Mouse (Mus musculus): ENCODE measurements at regions not wholly inside any gene's neighbourhood (a gene's known extent, or its start where the extent isn't known, plus 50 kb on each side); places are given as distances from the start of the nearest gene placed in this dataset.

DNA sequence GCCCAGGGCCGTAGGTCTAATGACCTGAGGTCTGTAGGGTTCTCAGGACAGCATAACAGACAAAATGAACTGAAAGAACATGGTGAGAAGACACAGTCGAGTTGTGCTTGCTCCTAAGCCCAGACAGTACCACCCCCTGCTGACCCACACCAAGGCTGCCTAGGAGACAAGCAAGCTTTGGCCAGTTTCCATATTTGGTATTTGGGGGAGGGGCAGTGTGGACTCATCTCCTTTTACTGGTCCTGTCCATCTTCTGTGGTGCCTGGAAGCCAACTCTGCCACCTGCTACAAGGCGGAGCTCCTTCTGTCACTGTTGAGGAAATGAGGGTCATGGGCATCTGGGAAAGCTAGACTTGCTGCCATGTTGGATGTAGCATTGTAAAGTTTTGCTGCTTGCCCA, 68.9 kb downstream of the Tex29 start:
- no peak for DNase-seq (ENCODE audit: low spot score)
- WGBS = 63% methylated on average over 3 of the region's 3 CpGs
- peaks cover 39% of the 10 kb centered on the region for H3K4me1 ChIP-seq (replicated peaks)
- no peaks in the 10 kb centered on the region for H3K9me3 ChIP-seq
- H3K27ac ChIP-seq = no peak overlapping the region
- no peaks in the 10 kb centered on the region for H3K36me3 ChIP-seq
- no peak overlapping the region for H3K4me3 ChIP-seq
- H3K27me3 ChIP-seq (ENCODE audit: insufficient read depth, poor library complexity, severe bottlenecking) = peaks cover 31% of the 10 kb centered on the region

DNA sequence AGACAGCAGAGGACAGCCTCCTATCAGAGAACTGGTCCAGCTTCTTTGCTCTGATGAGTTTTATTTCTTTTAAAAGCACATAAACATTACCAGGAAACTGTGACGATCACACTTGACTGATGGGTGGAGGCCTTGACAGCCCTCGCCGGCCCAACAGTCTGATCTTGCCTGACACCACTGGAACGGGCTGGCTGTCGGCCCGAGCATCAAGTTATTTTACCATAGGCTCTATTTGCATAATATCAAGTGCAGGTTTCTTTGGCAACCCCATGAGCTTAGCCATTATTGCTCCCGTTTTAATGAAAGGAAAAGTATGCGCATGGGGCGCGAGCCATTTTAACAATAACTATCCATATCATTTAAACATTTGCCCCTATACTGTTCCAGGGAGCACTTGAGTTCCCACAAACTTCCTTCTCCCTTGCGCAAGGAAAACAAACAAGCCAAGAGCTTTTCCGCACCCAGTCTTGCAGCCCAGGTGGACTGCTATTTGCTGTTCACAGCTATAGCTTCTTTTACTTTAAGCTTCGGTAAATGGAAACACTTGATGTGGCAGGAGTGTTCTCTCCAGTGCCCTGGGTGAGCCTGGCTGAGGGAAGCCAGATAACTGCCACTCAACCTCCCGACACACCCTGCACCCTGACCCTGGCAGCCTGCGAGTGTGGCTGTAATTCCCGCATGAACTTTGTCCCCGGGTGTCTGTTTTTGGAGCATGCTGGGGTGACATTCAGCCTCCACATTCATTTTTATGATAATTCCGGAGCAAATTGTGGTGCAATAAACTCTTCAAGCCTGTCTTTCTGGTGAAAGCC, 71.6 kb downstream of the Tex29 start:
- peaks cover 31% of the 10 kb centered on the region for H3K27me3 ChIP-seq (ENCODE audit: insufficient read depth, poor library complexity, severe bottlenecking)
- H3K27ac ChIP-seq = 0 out of 2 replicates have a peak overlapping the region, but pooled peaks have one; percentile 35
- no peak for DNase-seq (ENCODE audit: low spot score)
- no peaks in the 10 kb centered on the region for H3K36me3 ChIP-seq
- no peak overlapping the region for H3K4me3 ChIP-seq
- 67% methylated on average over 18 of the region's 18 CpGs for WGBS
- peaks cover 54% of the 10 kb centered on the region for H3K4me1 ChIP-seq (replicated peaks)
- H3K9me3 ChIP-seq = no peaks in the 10 kb centered on the region

DNA sequence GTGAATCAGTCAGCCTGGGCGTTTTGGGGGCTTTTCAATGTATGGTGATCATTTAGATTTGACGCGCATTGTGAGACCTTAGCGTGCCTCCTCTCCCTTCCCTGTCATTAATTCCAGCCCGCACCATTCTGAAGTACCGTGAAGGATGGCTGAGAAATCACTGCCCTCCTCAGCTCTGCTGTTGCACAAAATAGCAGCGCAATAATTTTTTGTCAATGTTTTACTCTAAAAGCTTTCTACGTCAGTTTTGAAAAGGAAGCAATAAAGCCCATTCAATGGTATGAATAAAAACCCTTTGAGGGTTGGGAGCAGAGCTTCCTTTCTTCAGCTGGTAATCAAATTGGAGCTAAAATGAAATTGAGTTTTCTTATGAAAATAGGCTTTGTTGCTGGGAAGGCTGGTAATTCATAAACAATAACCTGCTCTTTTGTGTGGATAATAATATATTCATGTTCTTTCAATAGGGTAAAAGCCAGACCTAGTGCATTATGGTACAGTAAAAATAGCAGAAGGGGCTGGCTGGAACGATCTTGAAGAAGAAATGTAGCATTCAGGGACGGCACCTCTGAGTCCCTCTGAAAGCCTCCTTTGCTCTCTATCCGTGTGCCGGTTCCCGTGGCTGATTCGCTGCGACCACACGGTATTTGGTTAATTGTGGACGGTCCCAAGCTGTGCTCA, 72.3 kb downstream of the Tex29 start:
- WGBS = 52% methylated on average over 17 of the region's 17 CpGs
- no peaks in the 10 kb centered on the region for H3K36me3 ChIP-seq
- H3K27ac ChIP-seq = peak overlapping the region; percentile 66; the same call in 1 of the 2 replicates
- H3K4me3 ChIP-seq = no peak overlapping the region
- no peak for DNase-seq (ENCODE audit: low spot score)
- H3K4me1 ChIP-seq (replicated peaks) = peaks cover 54% of the 10 kb centered on the region
- H3K27me3 ChIP-seq (ENCODE audit: insufficient read depth, poor library complexity, severe bottlenecking) = peaks cover 26% of the 10 kb centered on the region
- H3K9me3 ChIP-seq = no peaks in the 10 kb centered on the region

DNA sequence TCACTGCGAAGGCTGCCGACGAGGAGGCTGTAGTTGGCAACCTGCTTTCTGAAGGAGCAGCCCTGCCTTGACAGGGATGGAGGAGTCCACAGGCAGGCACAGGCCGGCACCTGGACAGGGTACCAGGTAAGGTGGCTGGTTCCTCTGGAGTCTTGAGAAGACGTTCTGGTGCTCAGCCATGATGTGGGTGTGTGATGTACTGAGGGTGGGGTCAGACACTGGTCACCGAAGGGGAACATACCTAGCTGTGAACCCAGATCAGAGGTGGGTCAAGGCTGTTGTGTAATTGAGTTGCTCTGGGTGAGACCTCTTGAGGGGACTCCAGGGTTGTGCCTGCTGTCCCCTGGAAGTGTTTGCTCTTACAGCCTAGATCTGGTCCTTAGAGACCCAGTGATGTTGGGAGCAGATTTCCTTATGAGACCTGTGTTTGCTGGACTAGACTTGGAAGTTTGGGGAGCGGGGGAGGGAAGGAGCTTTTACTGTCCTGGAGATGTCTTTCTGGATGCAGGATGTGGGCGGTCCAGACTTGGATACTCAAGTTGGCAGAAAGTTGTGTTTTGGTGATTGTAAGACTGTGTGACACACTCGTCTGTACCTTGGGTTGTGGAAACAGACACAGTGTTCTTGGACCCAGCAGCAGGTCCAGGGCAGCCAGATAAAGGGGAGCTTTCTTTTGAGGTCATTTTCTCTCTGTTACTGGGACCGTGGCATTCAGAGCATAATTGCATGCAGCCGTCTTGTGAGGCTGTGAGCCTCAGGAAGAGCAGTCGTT, 73.0 kb downstream of the Tex29 start:
- no peaks in the 10 kb centered on the region for H3K9me3 ChIP-seq
- no peaks in the 10 kb centered on the region for H3K36me3 ChIP-seq
- no peak for DNase-seq (ENCODE audit: low spot score)
- H3K27ac ChIP-seq = peak overlapping the region; percentile 66; the same call in 1 of the 2 replicates
- no peak overlapping the region for H3K4me3 ChIP-seq
- H3K27me3 ChIP-seq (ENCODE audit: insufficient read depth, poor library complexity, severe bottlenecking) = peaks cover 26% of the 10 kb centered on the region
- peaks cover 54% of the 10 kb centered on the region for H3K4me1 ChIP-seq (replicated peaks)
- WGBS = 54% methylated on average over 12 of the region's 12 CpGs

DNA sequence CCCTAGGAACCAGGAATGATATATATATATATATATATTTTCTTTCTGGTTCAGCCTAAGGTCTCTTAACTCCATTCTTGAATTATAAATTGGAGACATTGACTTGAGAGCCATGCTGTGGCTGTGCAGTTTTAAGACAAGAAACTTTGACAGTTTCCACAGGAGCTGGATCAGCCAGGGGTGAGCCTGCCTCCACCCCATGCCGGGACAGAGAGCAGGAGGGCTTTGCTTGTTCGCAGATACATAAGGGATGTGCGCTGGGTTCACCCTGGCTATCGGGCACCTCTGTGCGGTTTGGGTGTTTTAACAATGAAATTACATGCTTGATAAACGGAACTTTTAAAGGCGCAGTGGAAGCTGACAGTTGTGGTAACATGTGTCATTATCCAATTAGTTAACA, 73.9 kb downstream of the Tex29 start:
- DNase-seq (ENCODE audit: low spot score) = no peak
- Histone ChIP-seq H3K27ac (no peak overlapping the region), H3K9me3 (no peaks in the 10 kb centered on the region), H3K4me1 (replicated peaks) (peaks cover 51% of the 10 kb centered on the region), H3K36me3 (no peaks in the 10 kb centered on the region), H3K27me3 (ENCODE audit: insufficient read depth, poor library complexity, severe bottlenecking) (peaks cover 19% of the 10 kb centered on the region), H3K4me3 (no peak overlapping the region)
- 48% methylated on average over 7 of the region's 7 CpGs for WGBS

DNA sequence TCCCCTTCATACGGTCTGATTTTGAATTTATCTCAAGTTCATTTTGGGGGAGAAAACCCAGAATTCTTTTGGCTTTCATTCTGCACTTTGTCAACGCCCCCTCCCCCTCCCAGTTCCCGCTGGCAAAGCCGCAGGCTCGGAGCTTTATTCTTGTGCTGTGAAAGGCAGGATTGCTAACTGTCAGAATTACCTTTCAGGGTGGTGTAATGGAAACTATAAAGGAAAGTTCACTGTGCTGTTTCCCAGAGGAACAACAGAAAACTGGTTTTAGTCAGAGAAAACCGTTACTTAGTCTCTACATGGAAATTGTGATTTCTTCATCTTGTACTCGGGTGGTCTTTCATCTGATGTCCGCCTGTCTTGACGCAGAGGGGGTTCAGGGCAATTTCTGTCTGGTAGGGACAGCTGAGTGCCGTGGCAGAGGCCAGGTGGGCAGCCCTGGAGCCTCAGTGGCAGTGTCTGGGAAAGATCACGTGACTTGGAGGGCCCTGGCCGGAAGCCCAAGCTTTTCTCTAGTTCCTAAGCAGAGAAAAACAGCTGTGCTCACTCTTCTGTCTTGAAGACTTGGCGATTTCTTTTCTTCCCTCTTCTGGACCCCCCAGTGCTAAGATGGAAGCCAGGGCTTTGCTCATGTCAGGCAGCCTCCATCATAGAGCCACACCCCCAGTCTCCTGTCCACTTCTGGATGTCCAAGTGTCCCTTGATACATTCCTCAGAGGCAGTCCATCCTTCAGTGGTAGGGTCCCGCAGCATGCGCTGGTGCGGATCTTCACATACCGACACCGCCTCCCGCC, 74.6 kb downstream of the Tex29 start:
- H3K36me3 ChIP-seq = no peaks in the 10 kb centered on the region
- peaks cover 13% of the 10 kb centered on the region for H3K27me3 ChIP-seq (ENCODE audit: insufficient read depth, poor library complexity, severe bottlenecking)
- no peaks in the 10 kb centered on the region for H3K9me3 ChIP-seq
- H3K27ac ChIP-seq = peak overlapping the region; percentile 64; the same call in 1 of the 2 replicates
- H3K4me3 ChIP-seq = no peak overlapping the region
- H3K4me1 ChIP-seq (replicated peaks) = peaks cover 47% of the 10 kb centered on the region
- WGBS = 48% methylated on average over 19 of the region's 19 CpGs
- no peak for DNase-seq (ENCODE audit: low spot score)

DNA sequence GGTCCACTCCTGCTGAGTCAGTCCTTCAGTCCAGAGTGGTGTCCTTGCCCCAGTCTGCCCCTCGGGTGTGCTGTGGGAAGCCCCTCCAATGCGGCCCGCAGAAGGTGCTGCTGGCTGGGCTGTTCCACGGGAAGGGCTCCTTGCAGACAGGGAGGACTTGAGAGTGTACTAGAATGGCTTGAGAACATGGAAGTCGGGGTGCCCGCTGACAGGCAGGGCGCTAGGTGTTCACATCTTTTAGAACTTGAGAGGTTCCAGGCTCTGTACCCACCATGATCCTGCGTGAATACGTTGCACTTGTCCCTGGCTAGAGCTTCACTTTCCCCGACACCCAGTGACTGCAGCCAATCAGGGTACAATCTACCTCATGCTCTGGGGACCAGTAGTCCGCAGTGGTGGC, 75.4 kb downstream of the Tex29 start:
- Histone ChIP-seq H3K27ac (peak overlapping the region; percentile 54; the same call in 1 of the 2 replicates), H3K9me3 (no peaks in the 10 kb centered on the region), H3K27me3 (ENCODE audit: insufficient read depth, poor library complexity, severe bottlenecking) (peaks cover 6% of the 10 kb centered on the region), H3K36me3 (no peaks in the 10 kb centered on the region), H3K4me1 (replicated peaks) (peaks cover 47% of the 10 kb centered on the region), H3K4me3 (no peak overlapping the region)
- no peak for DNase-seq (ENCODE audit: low spot score)
- WGBS = 94% methylated on average over 11 of the region's 11 CpGs

DNA sequence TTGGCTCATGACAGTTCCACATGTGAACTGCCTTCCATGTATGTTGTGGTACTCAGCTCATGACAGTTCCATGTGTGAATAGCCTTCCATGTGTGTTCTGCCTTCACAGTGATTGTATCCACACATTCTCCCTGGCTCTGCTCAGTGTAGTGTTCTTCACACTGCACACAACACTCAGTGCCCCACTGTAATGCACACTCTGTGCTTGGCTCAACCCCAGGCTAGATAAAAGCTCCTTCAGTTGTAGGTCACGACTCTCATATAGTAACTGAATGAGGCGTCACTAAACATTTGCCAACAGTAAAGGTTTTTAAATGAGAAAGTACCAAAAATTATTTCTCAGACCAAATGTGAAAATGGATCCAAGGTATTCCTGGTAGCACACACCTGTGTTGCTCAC, 79.6 kb downstream of the Tex29 start:
- peaks cover 14% of the 10 kb centered on the region for H3K4me1 ChIP-seq (replicated peaks)
- H3K4me3 ChIP-seq = no peak overlapping the region
- no peak overlapping the region for H3K27ac ChIP-seq
- no peaks in the 10 kb centered on the region for H3K36me3 ChIP-seq
- no peak for DNase-seq (ENCODE audit: low spot score)
- H3K27me3 ChIP-seq (ENCODE audit: insufficient read depth, poor library complexity, severe bottlenecking) = no peaks in the 10 kb centered on the region
- H3K9me3 ChIP-seq = no peaks in the 10 kb centered on the region
- WGBS = 88% methylated on average over 2 of the region's 2 CpGs

DNA sequence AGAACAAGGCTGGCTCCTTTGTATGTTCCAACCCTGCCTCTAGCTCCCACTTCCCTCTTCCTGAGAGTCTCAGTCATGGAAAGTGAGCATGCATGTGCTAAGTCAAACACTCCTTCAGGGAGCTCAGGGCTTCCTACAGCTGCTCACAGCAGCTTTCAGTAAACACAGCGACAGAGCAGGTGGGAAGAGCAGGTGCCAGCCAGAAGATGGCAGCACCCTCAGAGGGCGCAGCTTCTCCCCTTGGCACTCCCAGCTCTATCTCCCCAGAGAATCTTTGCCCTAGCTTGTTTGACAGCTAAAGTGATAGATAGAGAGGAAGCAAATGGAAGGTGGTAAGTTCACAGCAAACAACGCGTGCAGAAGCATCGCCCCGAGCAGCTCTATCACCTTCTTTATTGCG, 82.8 kb downstream of the Tex29 start:
- 83% methylated on average over 7 of the region's 7 CpGs for WGBS
- Histone ChIP-seq H3K27me3 (ENCODE audit: insufficient read depth, poor library complexity, severe bottlenecking) (no peaks in the 10 kb centered on the region; the same call in 1 of the 2 replicates), H3K36me3 (no peaks in the 10 kb centered on the region), H3K4me3 (no peak overlapping the region), H3K9me3 (no peaks in the 10 kb centered on the region), H3K27ac (no peak overlapping the region), H3K4me1 (replicated peaks) (0 out of 2 replicates have a peak, but pooled peaks cover 6% of the 10 kb centered on the region)
- DNase-seq (ENCODE audit: low spot score) = no peak

DNA sequence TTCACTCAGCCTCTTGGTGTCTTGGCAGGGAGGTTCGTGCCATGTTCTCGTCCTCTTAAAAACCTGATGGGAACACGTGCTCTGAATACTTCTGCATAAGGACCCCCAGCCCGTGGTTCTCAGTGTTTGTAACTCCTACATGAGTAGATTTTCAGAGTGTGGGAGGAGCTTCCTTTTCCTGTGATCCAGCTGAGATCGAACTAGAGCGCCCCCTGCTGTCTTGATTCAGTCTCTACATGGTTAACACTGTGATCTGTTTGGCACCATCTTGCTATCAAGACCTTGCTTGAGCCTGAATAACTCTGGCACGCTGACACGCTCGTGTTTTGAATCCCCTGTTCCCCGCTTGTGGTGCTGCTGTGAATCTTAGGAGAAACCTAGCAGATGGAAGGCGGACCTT, 83.9 kb downstream of the Tex29 start:
- H3K36me3 ChIP-seq = no peaks in the 10 kb centered on the region
- no peak overlapping the region for H3K4me3 ChIP-seq
- H3K27ac ChIP-seq = no peak overlapping the region
- no peaks in the 10 kb centered on the region for H3K9me3 ChIP-seq
- 62% methylated on average over 11 of the region's 11 CpGs for WGBS
- DNase-seq (ENCODE audit: low spot score) = peak; percentile 59
- H3K4me1 ChIP-seq (replicated peaks) = 0 out of 2 replicates have a peak, but pooled peaks cover 6% of the 10 kb centered on the region
- no peaks in the 10 kb centered on the region; the same call in 1 of the 2 replicates for H3K27me3 ChIP-seq (ENCODE audit: insufficient read depth, poor library complexity, severe bottlenecking)

DNA sequence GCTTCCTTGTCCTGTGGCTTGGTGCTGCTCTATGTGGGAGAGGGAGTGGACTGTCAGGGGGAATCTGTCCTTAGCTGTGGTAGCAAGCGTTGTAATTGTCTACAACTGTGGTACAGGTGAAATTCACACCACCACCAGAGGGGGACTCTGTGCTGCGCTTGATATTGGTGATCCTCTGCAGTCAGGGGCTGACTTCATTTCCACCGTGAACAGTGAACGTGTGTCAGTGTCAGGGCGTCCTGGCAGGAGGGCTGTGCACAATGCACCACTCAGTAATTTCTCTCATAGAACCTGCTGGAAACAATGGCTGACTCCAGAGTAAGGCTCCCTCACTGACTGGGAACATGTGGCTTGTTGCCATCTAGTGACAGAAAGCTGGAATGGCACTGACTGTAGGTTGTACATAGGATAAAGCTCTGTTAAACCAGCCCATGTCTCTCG, 102.6 kb downstream of the Tex29 start:
- Histone ChIP-seq H3K27ac (peak overlapping the region; percentile 47), H3K27me3 (ENCODE audit: insufficient read depth, poor library complexity, severe bottlenecking) (no peaks in the 10 kb centered on the region), H3K9me3 (no peaks in the 10 kb centered on the region), H3K36me3 (no peaks in the 10 kb centered on the region), H3K4me3 (no peak overlapping the region), H3K4me1 (replicated peaks) (no peaks in the 10 kb centered on the region)
- peak; percentile 63 for DNase-seq (ENCODE audit: low spot score)
- 29% methylated on average over 6 of the region's 6 CpGs for WGBS

DNA sequence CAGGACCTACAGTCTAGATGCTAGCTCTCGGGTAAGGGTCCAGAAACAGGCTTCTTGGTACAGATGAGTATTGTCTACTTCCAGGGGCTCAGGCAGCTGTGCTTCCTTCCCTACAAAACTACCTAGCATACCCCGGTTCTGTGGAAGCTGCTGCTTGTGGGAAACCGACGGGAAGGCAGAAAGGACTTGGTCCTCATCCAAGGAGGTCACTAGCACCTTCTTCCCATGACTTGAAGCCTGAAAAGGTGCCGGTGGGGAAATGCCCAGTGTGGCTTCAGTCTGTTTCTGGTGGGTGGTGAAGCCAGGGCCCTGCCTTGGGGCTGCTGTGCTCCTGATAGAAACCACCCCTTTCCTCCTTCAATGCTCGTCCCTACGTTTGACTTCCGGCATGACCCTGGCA, 107.5 kb downstream of the Tex29 start:
- Histone ChIP-seq H3K4me1 (replicated peaks) (no peaks in the 10 kb centered on the region), H3K27ac (no peak overlapping the region), H3K27me3 (ENCODE audit: insufficient read depth, poor library complexity, severe bottlenecking) (no peaks in the 10 kb centered on the region), H3K4me3 (no peak overlapping the region), H3K9me3 (0 out of 2 replicates have a peak, but pooled peaks cover 4% of the 10 kb centered on the region), H3K36me3 (no peaks in the 10 kb centered on the region)
- 90% methylated on average over 8 of the region's 8 CpGs for WGBS
- no peak for DNase-seq (ENCODE audit: low spot score)

Measured in hindbrain, embryonic 10.5 days (tissue).